Mouse (Mus musculus): Measurements from ENCODE around the gene St3gal6. TPM values are rescaled to one million over a fixed set of nuclear protein-coding genes. Genes with fewer than 3 reads are reported as not detected.

Gene St3gal6
- 105 TPM for polyA plus RNA-seq (2014; fragmentation: Illumina TruSeq; extraction: RNeasy Lipid Tissue Mini Kit (QIAGEN cat#74804))

DNA sequence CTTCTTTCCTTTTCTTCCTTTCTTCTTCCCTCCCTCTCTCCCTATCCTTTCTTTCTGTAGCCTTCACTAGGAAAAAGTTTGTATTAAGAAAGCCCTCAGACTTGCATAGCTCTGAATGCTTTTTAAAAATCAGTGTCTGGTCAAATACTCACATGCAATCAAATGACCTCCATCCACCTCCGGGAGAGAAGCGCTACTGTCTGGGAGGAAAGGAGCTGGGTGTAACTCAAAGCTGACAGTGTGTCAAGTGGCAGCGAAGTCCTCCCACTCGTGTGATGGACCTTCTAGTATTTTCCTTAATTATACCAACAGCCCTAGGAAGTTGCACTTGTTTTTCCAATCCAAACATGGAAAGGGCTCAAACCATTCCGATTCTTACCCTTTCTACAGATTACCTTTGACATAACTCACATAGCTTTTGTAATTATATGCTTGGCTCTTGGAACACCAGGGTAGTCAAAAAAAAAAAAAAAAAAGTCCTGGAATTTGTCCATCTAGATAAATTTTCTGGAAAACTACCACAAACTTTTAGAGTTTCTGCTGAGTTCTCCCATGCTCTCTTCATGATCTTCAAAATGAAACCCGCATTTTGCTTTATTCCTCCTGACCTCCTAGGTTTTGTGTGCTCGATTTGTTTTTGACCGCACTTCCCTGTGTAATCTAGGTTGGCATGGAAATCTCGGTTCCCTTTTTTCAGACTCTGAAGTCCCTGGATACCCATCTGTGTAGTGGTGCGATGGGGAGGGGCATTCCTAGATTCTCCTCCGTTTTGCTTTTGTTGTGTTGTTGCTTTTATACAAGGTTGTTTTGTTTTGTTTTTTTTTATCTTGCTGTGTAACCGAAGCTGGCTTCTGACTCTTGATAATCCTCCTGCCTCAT lies at the start of gene St3gal6:
Gene St3gal6 (minus strand): TSS at position 272 of the 879 bp plus-strand sequence.

Other genes with a start within 250 kb of the St3gal6 start
- 34.6 TPM for gene Dcbld2, start 115.8 kb downstream of the St3gal6 start, polyA plus RNA-seq (2014; fragmentation: Illumina TruSeq; extraction: RNeasy Lipid Tissue Mini Kit (QIAGEN cat#74804))
- 60.9 TPM for gene Gm813, start 92.7 kb upstream of the St3gal6 start, polyA plus RNA-seq (2014; fragmentation: Illumina TruSeq; extraction: RNeasy Lipid Tissue Mini Kit (QIAGEN cat#74804))
- 65.8 TPM for gene E330017A01Rik, start 114.5 kb upstream of the St3gal6 start, polyA plus RNA-seq (2014; fragmentation: Illumina TruSeq; extraction: RNeasy Lipid Tissue Mini Kit (QIAGEN cat#74804))
- gene Cpox, start 146.0 kb upstream of the St3gal6 start, polyA plus RNA-seq (2014; fragmentation: Illumina TruSeq; extraction: RNeasy Lipid Tissue Mini Kit (QIAGEN cat#74804)): 64.7 TPM
- not detected for gene Gpr15, start 194.8 kb upstream of the St3gal6 start, polyA plus RNA-seq (2014; fragmentation: Illumina TruSeq; extraction: RNeasy Lipid Tissue Mini Kit (QIAGEN cat#74804))
- gene Cldnd1, start 203.7 kb upstream of the St3gal6 start, polyA plus RNA-seq (2014; fragmentation: Illumina TruSeq; extraction: RNeasy Lipid Tissue Mini Kit (QIAGEN cat#74804)): 181 TPM
- not detected for gene Olfr172, start 238.9 kb upstream of the St3gal6 start, polyA plus RNA-seq (2014; fragmentation: Illumina TruSeq; extraction: RNeasy Lipid Tissue Mini Kit (QIAGEN cat#74804))

Measured in ovary, adult 10 weeks (tissue).